Mouse (Mus musculus) brain, embryonic 18.5 days (tissue): ENCODE measurements around the gene Memo1.
"Not testable (repeated sequence)": the region's sequence is repeated elsewhere in the genome, so short reads cannot be mapped to it uniquely, and the experiment has no call there.

Source experiments
- DNase-seq: peaks from one replicate; pipeline ENCODE4 v3.0.0-alpha.2; 2012; ENCODE audit warnings: low read depth, low spot score

The Memo1 gene

GRCm38 (mm10) chr17:74264333-74265155, 30.8 kb downstream of the Memo1 start:
- no peak for DNase-seq

GRCm38 (mm10) chr17:74262415-74262814, 32.9 kb downstream of the Memo1 start:
- no peak for DNase-seq

GRCm38 (mm10) chr17:74245284-74245683, 50.0 kb downstream of the Memo1 start:
- no peak for DNase-seq

- no peak for DNase-seq
Observed at GRCm38 (mm10) chr17:74242788-74243187, 52.5 kb downstream of the Memo1 start.

GRCm38 (mm10) chr17:74240322-74240721, 55.0 kb downstream of the Memo1 start:
- DNase-seq = no peak

GRCm38 (mm10) chr17:74228131-74228759, 67.1 kb downstream of the Memo1 start:
- no peak for DNase-seq

- no peak for DNase-seq
Observed at GRCm38 (mm10) chr17:74217304-74217703, 78.0 kb downstream of the Memo1 start.

- not testable (repeated sequence) for DNase-seq
Observed at GRCm38 (mm10) chr17:74212831-74213524, 82.3 kb downstream of the Memo1 start.

- no peak for DNase-seq
Observed at GRCm38 (mm10) chr17:74209143-74209908, 86.0 kb downstream of the Memo1 start.

- no peak for DNase-seq
Observed at GRCm38 (mm10) chr17:74195943-74196342, 99.4 kb downstream of the Memo1 start.

GRCm38 (mm10) chr17:74194755-74195154, 100.6 kb downstream of the Memo1 start:
- DNase-seq = no peak

- DNase-seq = no peak
Observed at GRCm38 (mm10) chr17:74193463-74193862, 101.9 kb downstream of the Memo1 start.

- no peak for DNase-seq
Observed at GRCm38 (mm10) chr17:74191446-74191845, 103.9 kb downstream of the Memo1 start.

- DNase-seq = no peak
Observed at GRCm38 (mm10) chr17:74186197-74186596, 109.1 kb downstream of the Memo1 start.

- no peak for DNase-seq
Observed at GRCm38 (mm10) chr17:74184739-74185138, 110.6 kb downstream of the Memo1 start.

- no peak for DNase-seq
Observed at GRCm38 (mm10) chr17:74180889-74181288, 114.4 kb downstream of the Memo1 start.

- not testable (repeated sequence) for DNase-seq
Observed at GRCm38 (mm10) chr17:74179640-74180039, 115.7 kb downstream of the Memo1 start.

GRCm38 (mm10) chr17:74173726-74174125, 121.6 kb downstream of the Memo1 start:
- DNase-seq = no peak

- DNase-seq = no peak
Observed at GRCm38 (mm10) chr17:74172834-74173233, 122.5 kb downstream of the Memo1 start.

- peak; percentile 20 for DNase-seq
Observed at GRCm38 (mm10) chr17:74159443-74159894, 135.9 kb downstream of the Memo1 start.

- DNase-seq = no peak
Observed at GRCm38 (mm10) chr17:74158161-74158560, 137.2 kb downstream of the Memo1 start.
